Mouse (Mus musculus) intestine, postnatal 0 days (tissue): ENCODE results near the gene Ntpcr. TPM values are rescaled to one million over a fixed set of nuclear protein-coding genes. Genes with fewer than 3 reads are reported as not detected.

ENCODE experiments used
- ATAC-seq: fragments of 200-750 bp; cut with Nextera tagmentation; 2 replicates; pipeline ENCODE4 v1.8.0; 2017; ENCODE audit warnings: mild to moderate bottlenecking, moderate TSS enrichment, moderate library complexity
- H3K27ac ChIP-seq: fragments of 300-500 bp; sonication (generic); 2 replicates; pipeline ENCODE4 v1.5.1; 2014; ENCODE audit warnings: mild to moderate bottlenecking, low read depth, low read length, moderate library complexity
- H3K27me3 ChIP-seq: fragments of 300-500 bp; sonication (generic); replicated peaks from 2 replicates; pipeline ENCODE4 v1.6.1; 2014; ENCODE audit warnings: low read length, mixed read lengths; ENCODE audit not compliant: control insufficient read depth, insufficient read depth
- H3K36me3 ChIP-seq: fragments of 300-500 bp; sonication (generic); 2 replicates; pipeline ENCODE4 v1.6.1; 2014; ENCODE audit warnings: mild to moderate bottlenecking, moderate library complexity; ENCODE audit not compliant: control insufficient read depth, insufficient read depth
- H3K4me1 ChIP-seq: fragments of 300-500 bp; sonication (generic); replicated peaks from 2 replicates; pipeline ENCODE4 v1.6.1; 2014; ENCODE audit warnings: antibody characterized with exemption, low read length, mixed read lengths; ENCODE audit not compliant: control insufficient read depth, insufficient read depth
- H3K4me2 ChIP-seq: fragments of 300-500 bp; sonication (generic); replicated peaks from 2 replicates; pipeline ENCODE4 v1.6.1; 2014; ENCODE audit warnings: low read depth, mild to moderate bottlenecking, moderate library complexity
- H3K4me3 ChIP-seq: fragments of 300-500 bp; sonication (generic); 2 replicates; pipeline ENCODE4 v1.5.1; 2014; ENCODE audit warnings: low read depth, low read length
- H3K9ac ChIP-seq: fragments of 300-500 bp; sonication (generic); 2 replicates; pipeline ENCODE4 v1.6.1; 2014; ENCODE audit warnings: mild to moderate bottlenecking, low read depth, low read length
- H3K9me3 ChIP-seq: fragments of 300-500 bp; sonication (generic); 2 replicates; pipeline ENCODE4 v1.6.1; 2016; ENCODE audit warnings: mixed run types; ENCODE audit not compliant: control insufficient read depth
- CTCF ChIP-seq: sonication (generic); IDR thresholded peaks from 2 replicates; pipeline ENCODE4 v1.5.1; 2016; ENCODE audit warnings: low read depth, mild to moderate bottlenecking, control low read depth, antibody characterized with exemption, moderate library complexity
- WGBS: fragments of 180-500 bp; shearing (Covaris S2); extraction: QIAGEN DNeasy Blood & Tissue Kit; methylation state at CpG from one replicate; pipeline ENCODE4 v1.1.7; 2014; 5-methylcytosine and 5-hydroxymethylcytosine counted together
- polyA plus RNA-seq: library from polyadenylated mRNA; unstranded; fragments of >200 nt; fragmentation: Nextera tagmentation; extraction: Ambion mirVana; gene quantifications from 2 replicates; pipeline ENCODE4 v1.2.1, GENCODE M21; 2015

The Ntpcr gene
- polyA plus RNA-seq, 1 experiment from 2014 or later: 23.9 TPM

- H3K4me1 ChIP-seq: no peaks in the 10 kb centered on the region
- no peak overlapping the region for H3K4me2 ChIP-seq
- no peak overlapping the region for H3K4me3 ChIP-seq
- no peak for ATAC-seq
- no peaks in the 10 kb centered on the region for H3K27me3 ChIP-seq
- 60% methylated on average over 9 of the region's 9 CpGs for WGBS
- TF ChIP-seq CTCF: no peak
- no peak overlapping the region for H3K27ac ChIP-seq
- H3K9me3 ChIP-seq: no peaks in the 10 kb centered on the region
- no peak overlapping the region for H3K9ac ChIP-seq
- H3K36me3 ChIP-seq: no peaks in the 10 kb centered on the region
These were observed 63.2 kb downstream of the Ntpcr start for GRCm38 (mm10) chr8:125792816-125793455.

GRCm38 (mm10) chr8:125795341-125795740 is 65.6 kb downstream of the Ntpcr start:
- Histone ChIP-seq H3K9ac (no peak overlapping the region), H3K4me2 (no peak overlapping the region), H3K9me3 (no peaks in the 10 kb centered on the region), H3K27me3 (no peaks in the 10 kb centered on the region), H3K4me1 (no peaks in the 10 kb centered on the region), H3K36me3 (no peaks in the 10 kb centered on the region), H3K4me3 (no peak overlapping the region), H3K27ac (no peak overlapping the region)
- ATAC-seq: no peak
- 72% methylated on average over 2 of the region's 2 CpGs for WGBS
- TF ChIP-seq CTCF: no peak

DNA sequence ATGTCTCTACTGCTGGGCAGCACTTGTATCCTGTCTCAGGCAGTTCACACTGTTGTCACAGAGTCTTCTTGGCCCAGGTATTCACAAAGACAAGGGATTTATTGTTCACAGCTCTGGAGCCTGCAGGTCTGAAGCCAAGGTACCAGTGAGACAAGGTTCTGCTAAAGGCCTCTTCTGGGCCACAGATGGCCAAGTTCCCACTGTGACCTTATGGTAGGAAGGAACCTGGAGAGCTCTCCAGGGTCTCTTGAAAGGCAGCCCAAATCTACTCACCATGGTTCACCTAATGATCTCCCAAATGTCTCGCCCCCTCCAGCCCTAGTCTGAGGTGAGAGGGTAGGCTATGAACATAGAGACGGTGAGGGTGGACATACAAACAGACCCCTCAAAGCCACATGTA is 67.2 kb downstream of the Ntpcr start:
- Histone ChIP-seq H3K27ac (no peak overlapping the region), H3K4me1 (no peaks in the 10 kb centered on the region), H3K9ac (no peak overlapping the region), H3K4me3 (no peak overlapping the region), H3K9me3 (no peaks in the 10 kb centered on the region), H3K4me2 (no peak overlapping the region), H3K36me3 (no peaks in the 10 kb centered on the region), H3K27me3 (no peaks in the 10 kb centered on the region)
- no peak for ATAC-seq
- WGBS: 91% methylated on average over 2 of the region's 2 CpGs
- TF ChIP-seq CTCF: no peak

Other genes with a start within 250 kb of the Ntpcr start
- gene Sipa1l2, start 160.2 kb upstream of the Ntpcr start, polyA plus RNA-seq: 4.5 and 5.3 TPM in 2 replicates
- 2.4 and 3.0 TPM in 2 replicates for gene Map10, start 60.1 kb upstream of the Ntpcr start, polyA plus RNA-seq
- gene Pcnx2, start 168.4 kb downstream of the Ntpcr start, polyA plus RNA-seq: 0.04 and 0.29 TPM in 2 replicates
- gene Map3k21, start 180.5 kb downstream of the Ntpcr start, polyA plus RNA-seq: 4.5 and 5.1 TPM in 2 replicates